Mouse (Mus musculus): ENCODE results near the gene Dck.
"Not testable (repeated sequence)": the region's sequence is repeated elsewhere in the genome, so short reads cannot be mapped to it uniquely, and the experiment has no call there.

The Dck gene

DNA sequence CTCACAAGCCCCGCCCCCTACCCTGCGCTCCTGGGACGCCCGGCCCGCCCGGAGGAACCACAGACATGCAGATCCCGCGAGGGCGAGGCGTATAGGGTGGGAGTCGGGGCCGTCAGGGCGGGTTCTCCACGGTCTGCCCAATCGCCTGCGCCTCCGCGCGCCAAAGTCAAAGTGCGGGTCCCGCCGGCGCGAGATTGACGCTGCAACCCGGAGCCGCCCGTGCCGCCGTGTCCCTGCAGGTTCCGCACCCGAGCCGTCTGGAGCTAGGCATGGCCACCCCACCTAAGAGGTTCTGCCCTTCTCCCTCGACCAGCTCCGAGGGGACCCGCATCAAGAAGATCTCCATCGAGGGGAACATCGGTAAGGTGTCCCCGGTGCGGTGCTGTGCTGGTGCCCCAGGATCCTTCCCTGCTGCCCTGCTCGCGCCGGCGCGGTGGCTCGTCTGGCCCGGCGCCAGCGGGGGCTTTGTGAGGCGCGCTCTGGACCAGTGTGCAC is at the start of gene Dck:
Gene Dck (plus strand): TSS at position 10 of the 495 bp plus-strand sequence.
- DNase-seq = peak; percentile 97

DNA sequence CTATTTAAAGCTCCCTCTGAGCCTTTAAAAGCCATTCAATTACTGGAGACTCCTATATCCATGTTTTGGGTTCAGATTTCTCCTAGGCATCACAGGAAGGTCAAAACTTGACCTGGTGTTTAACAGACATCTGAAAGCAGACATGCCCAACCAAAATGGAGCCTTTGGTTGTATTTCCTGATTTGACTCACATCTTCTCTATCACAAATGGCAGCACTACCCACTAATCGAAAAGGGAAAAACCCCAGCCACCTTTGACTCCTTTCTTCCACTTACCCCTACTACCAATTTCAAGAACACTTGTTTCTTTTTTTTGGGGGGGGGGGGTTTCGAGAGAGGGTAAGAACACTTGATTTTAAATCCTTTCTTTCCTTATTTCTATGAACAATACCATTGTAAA is 47.8 kb upstream of the Dck start:
- DNase-seq = no peak

- DNase-seq = peak; percentile 99
Measured at GRCm38 (mm10) chr5:88720116-88721002, 44.4 kb upstream of the Dck start, which contains the start of gene Mob1b. Mob1b (plus strand) TSS chr5:88720855.

DNA sequence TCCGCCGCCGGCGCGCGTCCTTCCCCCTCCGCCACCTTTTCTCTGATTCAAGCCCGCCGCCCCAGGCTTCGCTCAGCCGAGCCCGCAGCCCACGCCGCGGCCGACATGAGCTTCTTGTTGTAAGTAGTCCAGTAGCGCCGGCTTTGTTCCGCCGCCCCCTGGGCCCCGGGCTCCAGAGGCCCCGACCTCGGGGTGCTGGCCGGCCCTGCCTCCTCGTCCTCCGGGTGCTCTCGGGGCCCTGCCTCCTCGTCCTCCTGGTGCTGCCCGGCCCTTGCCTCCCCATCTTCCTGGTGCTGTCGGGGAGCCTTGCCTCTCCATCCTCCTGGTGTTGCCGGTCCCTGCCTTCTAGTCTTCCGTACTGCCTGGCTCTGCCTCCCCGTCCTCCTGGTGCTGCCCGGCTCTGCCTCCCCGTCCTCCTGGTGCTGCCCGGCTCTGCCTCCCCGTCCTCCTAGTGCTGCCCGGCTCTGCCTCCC is 43.8 kb upstream of the Dck start:
- DNase-seq = no peak

GRCm38 (mm10) chr5:88721565-88722212 is 43.1 kb upstream of the Dck start:
- DNase-seq = peak; percentile 48

DNA sequence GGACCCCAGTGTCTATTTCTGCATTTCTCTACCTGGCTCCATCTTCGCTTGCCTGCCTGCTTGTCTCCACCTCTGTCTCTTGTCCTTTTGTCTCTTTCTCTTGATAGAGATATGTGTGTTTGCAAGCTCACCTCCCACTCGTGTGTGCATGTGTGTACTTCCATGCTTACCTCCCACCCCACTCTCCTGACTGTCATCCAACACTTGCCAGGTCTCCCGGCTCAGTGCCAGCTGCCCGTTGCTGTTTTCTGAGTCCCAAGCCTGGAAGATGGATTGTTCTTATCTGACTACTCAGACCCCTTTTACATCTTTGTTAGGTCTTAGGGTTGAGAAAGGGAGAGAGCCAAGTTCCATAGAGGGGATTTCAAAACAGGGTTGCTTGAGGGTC is 42.6 kb upstream of the Dck start:
- peak; percentile 32 for DNase-seq

- no peak for DNase-seq
Measured at GRCm38 (mm10) chr5:88724030-88724429, 40.8 kb upstream of the Dck start.

- no peak for DNase-seq
Measured at GRCm38 (mm10) chr5:88727593-88728144, 37.1 kb upstream of the Dck start.

DNA sequence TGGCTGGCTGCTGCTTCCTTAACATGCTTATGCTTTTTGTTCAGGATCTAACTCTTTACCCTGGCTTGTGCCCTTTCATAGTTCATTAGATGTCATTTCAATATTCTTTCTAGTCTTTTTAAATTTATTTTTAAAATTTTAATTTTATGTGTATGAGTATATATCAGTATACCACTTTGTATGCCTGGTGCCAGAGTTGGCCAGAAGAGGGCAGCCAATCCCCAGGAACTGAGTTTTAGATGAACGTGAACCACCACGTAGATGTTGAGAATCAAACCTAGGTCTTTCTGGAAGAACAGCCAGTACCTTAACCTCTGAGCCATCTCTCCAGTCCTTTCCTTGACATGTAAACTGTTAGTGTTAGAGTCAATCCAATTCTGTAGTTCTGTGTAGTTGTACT is 30.0 kb upstream of the Dck start:
- DNase-seq = no peak

DNA sequence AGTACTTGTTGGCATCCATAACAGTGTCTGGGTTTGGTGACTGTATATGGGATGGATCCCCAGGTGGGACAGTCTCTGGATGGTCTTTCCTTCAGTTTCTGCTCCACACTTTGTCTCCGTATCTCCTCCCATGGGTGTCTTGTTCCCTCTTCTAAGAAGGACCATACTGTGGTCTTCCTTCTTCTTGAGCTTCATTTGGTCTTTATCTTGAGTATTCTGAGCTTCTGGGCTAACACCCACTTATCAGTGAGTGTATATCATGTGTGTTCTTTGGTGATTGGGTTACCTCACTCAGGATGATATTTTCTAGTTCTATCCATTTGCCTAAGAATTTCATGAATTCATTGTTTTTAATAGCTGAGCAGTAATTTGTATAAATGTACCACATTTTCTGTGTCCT is 23.7 kb upstream of the Dck start:
- not testable (repeated sequence) for DNase-seq

- DNase-seq = no peak
Measured at GRCm38 (mm10) chr5:88747774-88748173, 17.0 kb upstream of the Dck start.

GRCm38 (mm10) chr5:88753199-88753598 is 11.6 kb upstream of the Dck start:
- DNase-seq = no peak

GRCm38 (mm10) chr5:88762611-88763010 is 2.2 kb upstream of the Dck start:
- no peak for DNase-seq

DNA sequence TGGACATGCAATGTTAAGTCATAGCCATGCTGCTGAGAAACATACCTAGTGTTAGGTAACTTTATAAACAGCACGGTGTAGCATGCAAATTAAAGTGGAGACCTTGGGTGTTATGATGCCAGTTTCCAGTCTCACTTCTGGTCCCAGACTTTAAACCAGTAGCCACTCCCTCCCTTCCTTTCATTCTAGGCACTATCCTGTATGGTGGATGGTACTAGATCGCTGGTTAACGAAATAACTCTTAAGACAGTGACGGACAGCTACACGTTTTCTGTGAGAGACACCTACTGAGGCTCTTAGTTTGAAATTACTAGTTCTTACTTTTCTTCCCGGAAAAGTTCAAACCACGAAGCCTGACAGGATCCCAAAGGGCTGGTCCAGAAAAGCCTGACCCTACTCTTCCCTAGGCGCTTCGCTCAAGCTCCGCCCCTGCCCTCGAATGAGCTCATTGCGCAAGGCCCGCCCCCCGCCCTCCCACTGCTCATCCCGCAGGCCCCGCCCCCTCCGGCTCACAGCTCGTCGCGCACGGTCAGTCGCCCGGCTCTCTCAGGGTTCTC is 288 bp upstream of the Dck start:
- DNase-seq = no peak

DNA sequence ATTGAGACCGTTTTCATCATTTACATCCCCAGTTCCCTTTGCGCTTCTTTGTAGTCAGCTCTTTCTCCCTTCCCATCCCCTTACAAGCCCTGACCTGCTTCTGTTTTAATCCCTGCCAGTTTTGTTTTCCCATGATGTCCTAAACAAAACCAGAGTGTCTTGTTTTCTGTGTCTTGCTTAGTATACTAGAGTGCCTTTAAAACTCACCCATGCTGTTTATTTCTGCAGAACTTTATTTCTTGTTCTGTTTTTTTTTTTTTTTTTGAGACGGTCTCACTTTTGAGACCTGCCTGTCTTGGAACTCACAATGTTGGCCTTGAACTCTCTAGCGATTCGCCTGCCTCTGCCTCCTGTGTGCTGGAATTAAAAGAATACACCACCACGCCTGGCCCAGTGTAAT is 791 bp downstream of the Dck start:
- DNase-seq = no peak

- DNase-seq = no peak
Measured at GRCm38 (mm10) chr5:88766121-88766520, 1.3 kb downstream of the Dck start.

- DNase-seq = no peak
Measured at GRCm38 (mm10) chr5:88766863-88767262, 2.1 kb downstream of the Dck start.

GRCm38 (mm10) chr5:88768201-88768600 is 3.4 kb downstream of the Dck start:
- no peak for DNase-seq

DNA sequence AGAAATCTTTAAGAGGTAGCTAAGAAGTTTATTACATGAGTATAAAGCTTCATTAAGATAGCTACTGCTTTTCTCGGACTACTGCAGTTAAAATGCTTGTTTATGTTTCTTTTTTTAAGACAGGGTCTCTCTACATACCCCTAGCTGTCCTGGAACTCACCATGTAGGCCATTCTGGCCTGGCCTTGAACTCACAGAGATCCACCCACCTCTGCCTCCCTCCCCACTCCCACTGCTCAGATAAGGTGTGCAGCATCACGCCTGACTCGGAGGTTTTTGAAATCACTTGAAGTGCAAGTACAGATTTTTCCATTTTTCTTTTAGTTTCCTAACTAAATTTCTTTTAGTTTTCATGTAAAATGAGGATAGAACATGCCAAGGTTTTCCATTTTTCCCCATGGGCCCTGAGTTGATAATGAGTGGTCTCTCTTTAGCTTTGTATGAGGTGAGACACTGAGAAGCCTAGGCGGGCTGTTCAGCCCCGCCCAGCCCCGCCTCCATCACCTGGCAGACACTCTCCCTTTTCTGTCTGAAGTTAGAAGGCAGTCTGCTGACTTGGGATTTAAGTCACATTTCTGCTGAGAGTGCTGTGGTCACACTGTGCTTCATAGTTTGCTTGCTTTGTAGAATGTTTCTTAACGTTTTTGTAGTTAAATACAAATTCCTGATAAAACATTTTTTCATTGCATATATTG is 17.4 kb downstream of the Dck start:
- DNase-seq = no peak

GRCm38 (mm10) chr5:88785059-88785458 is 20.3 kb downstream of the Dck start:
- DNase-seq = no peak

GRCm38 (mm10) chr5:88790675-88791074 is 25.9 kb downstream of the Dck start:
- no peak for DNase-seq

All from kidney, adult 18-20 months (tissue).